Mouse (Mus musculus): Measurements from ENCODE around the gene Pdss1.

DNA sequence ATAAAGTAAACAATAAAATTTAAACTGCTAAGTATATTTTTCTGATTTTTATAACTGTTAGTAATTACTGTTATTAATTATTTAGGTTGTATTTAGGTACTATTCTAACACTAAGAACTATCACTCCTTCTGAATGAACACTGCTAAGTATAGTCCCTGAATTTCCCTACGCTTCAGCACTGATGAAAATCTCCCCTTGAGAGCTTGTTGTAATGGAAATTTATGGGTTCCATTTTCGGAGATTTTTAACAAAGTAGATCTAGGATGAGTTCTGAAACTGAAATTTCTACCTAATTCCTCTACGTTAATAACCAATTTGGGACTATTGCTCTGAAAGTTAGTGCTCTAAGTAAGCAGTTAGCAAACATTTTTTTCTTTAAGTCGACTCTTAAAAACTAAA, 59.0 kb downstream of the Pdss1 start:
- TF ChIP-seq CTCF (IDR thresholded peaks at IDR 0.05; ENCODE audit: insufficient read depth, low read depth, low read length) (no peak), POLR2A (IDR thresholded peaks at IDR 0.05; ENCODE audit: insufficient read depth, low read depth, low read length) (no peak)
